Mouse (Mus musculus) c-Kit-positive CD71-positive TER-119-positive erythroid progenitor cells, embryonic 14.5 days (primary cell): ENCODE data around the gene Thegl.

ENCODE experiments used
- DNase-seq: peaks from one replicate; pipeline ENCODE4 v3.0.0-alpha.2; 2013; ENCODE audit warnings: low spot score

Gene Thegl

GRCm38 (mm10) chr5:77052616-77053015, 36.8 kb downstream of the Thegl start:
- no peak for DNase-seq

- no peak for DNase-seq
These were observed 41.1 kb downstream of the Thegl start for GRCm38 (mm10) chr5:77056881-77057440.

- no peak for DNase-seq
These were observed 44.5 kb downstream of the Thegl start for GRCm38 (mm10) chr5:77060363-77060762.

GRCm38 (mm10) chr5:77061372-77062038, 45.7 kb downstream of the Thegl start:
- peak; percentile 29 for DNase-seq

- DNase-seq: no peak
These were observed 51.5 kb downstream of the Thegl start for GRCm38 (mm10) chr5:77067321-77067720.

GRCm38 (mm10) chr5:77070987-77071386, 55.2 kb downstream of the Thegl start:
- no peak for DNase-seq

- DNase-seq: no peak
These were observed 55.8 kb downstream of the Thegl start for GRCm38 (mm10) chr5:77071626-77072025.

- no peak for DNase-seq
These were observed 58.0 kb downstream of the Thegl start for GRCm38 (mm10) chr5:77073794-77074193.

GRCm38 (mm10) chr5:77074914-77075313, 59.1 kb downstream of the Thegl start:
- no peak for DNase-seq

GRCm38 (mm10) chr5:77075951-77076350, 60.1 kb downstream of the Thegl start:
- DNase-seq: no peak

- DNase-seq: no peak
These were observed 64.9 kb downstream of the Thegl start for GRCm38 (mm10) chr5:77080761-77081160.

- DNase-seq: no peak
These were observed 66.9 kb downstream of the Thegl start for GRCm38 (mm10) chr5:77082735-77083134.

- no peak for DNase-seq
These were observed 68.6 kb downstream of the Thegl start for GRCm38 (mm10) chr5:77084418-77084817.

- no peak for DNase-seq
These were observed 70.1 kb downstream of the Thegl start for GRCm38 (mm10) chr5:77085753-77086450.

- no peak for DNase-seq
These were observed 70.7 kb downstream of the Thegl start for GRCm38 (mm10) chr5:77086541-77086940.

- no peak for DNase-seq
These were observed 71.3 kb downstream of the Thegl start for GRCm38 (mm10) chr5:77087122-77087521.

GRCm38 (mm10) chr5:77089294-77089693, 73.5 kb downstream of the Thegl start:
- DNase-seq: peak; percentile 32

GRCm38 (mm10) chr5:77089901-77090300, 74.1 kb downstream of the Thegl start:
- DNase-seq: no peak

- no peak for DNase-seq
These were observed 74.8 kb downstream of the Thegl start for GRCm38 (mm10) chr5:77090521-77091096.

GRCm38 (mm10) chr5:77091923-77092322, 76.1 kb downstream of the Thegl start:
- DNase-seq: no peak

GRCm38 (mm10) chr5:77092531-77092930, 76.7 kb downstream of the Thegl start:
- no peak for DNase-seq

GRCm38 (mm10) chr5:77093961-77094360, 78.1 kb downstream of the Thegl start:
- no peak for DNase-seq
